Mouse (Mus musculus): ENCODE results near the gene Rhbdf2. TPM values are rescaled to one million over a fixed set of nuclear protein-coding genes. Genes with fewer than 3 reads are reported as not detected.

Rhbdf2 gene
- polyA plus RNA-seq, 1 experiment from 2014 or later: 10.8 TPM

- H3K4me3 ChIP-seq (ENCODE audit: low read length): no peak overlapping the region
- 0 out of 2 replicates have a peak overlapping the region, but pooled peaks have one; percentile 5 for H3K4me2 ChIP-seq (ENCODE audit: low read depth, low read length)
- H3K27ac ChIP-seq (ENCODE audit: low read length): peak overlapping the region; percentile 88
- peaks cover 5% of the 10 kb centered on the region; the same call in 1 of the 2 replicates for H3K27me3 ChIP-seq (replicated peaks; ENCODE audit: control insufficient read depth, insufficient read depth, low read length)
- ATAC-seq: peak; percentile 39; the same call in 1 of the 2 replicates
- H3K9ac ChIP-seq (ENCODE audit: low read depth, low read length): peak overlapping the region; percentile 44; the same call in 1 of the 2 replicates
- H3K9me3 ChIP-seq (ENCODE audit: control insufficient read depth, low read length): no peaks in the 10 kb centered on the region
- no peaks in the 10 kb centered on the region for H3K36me3 ChIP-seq (ENCODE audit: control insufficient read depth, insufficient read depth, low read length)
- 47% methylated on average over 11 of the region's 11 CpGs for WGBS
- H3K4me1 ChIP-seq (ENCODE audit: control insufficient read depth, insufficient read depth, low read length): peaks cover 31% of the 10 kb centered on the region
Measured at GRCm38 (mm10) chr11:116647340-116647991, 20.6 kb upstream of the Rhbdf2 start.

GRCm38 (mm10) chr11:116646771-116647170, 20.0 kb upstream of the Rhbdf2 start:
- Histone ChIP-seq H3K4me2 (ENCODE audit: low read depth, low read length) (no peak overlapping the region), H3K4me3 (ENCODE audit: low read length) (no peak overlapping the region), H3K9me3 (ENCODE audit: control insufficient read depth, low read length) (no peaks in the 10 kb centered on the region), H3K9ac (ENCODE audit: low read depth, low read length) (no peak overlapping the region; the same call in 1 of the 2 replicates), H3K4me1 (ENCODE audit: control insufficient read depth, insufficient read depth, low read length) (peaks cover 31% of the 10 kb centered on the region), H3K27me3 (replicated peaks; ENCODE audit: control insufficient read depth, insufficient read depth, low read length) (0 out of 2 replicates have a peak, but pooled peaks cover 1% of the 10 kb centered on the region), H3K36me3 (ENCODE audit: control insufficient read depth, insufficient read depth, low read length) (no peaks in the 10 kb centered on the region), H3K27ac (ENCODE audit: low read length) (peak overlapping the region; percentile 86)
- no peak for ATAC-seq
- 85% methylated on average over 7 of the region's 7 CpGs for WGBS

- no peak overlapping the region for H3K27ac ChIP-seq (ENCODE audit: low read length)
- no peak overlapping the region for H3K4me2 ChIP-seq (ENCODE audit: low read depth, low read length)
- H3K4me3 ChIP-seq (ENCODE audit: low read length): no peak overlapping the region
- H3K9ac ChIP-seq (ENCODE audit: low read depth, low read length): no peak overlapping the region
- H3K27me3 ChIP-seq (replicated peaks; ENCODE audit: control insufficient read depth, insufficient read depth, low read length): no peaks in the 10 kb centered on the region
- peaks cover 31% of the 10 kb centered on the region for H3K4me1 ChIP-seq (ENCODE audit: control insufficient read depth, insufficient read depth, low read length)
- no peak for ATAC-seq
- 66% methylated on average over 11 of the region's 11 CpGs for WGBS
- no peaks in the 10 kb centered on the region for H3K9me3 ChIP-seq (ENCODE audit: control insufficient read depth, low read length)
- H3K36me3 ChIP-seq (ENCODE audit: control insufficient read depth, insufficient read depth, low read length): no peaks in the 10 kb centered on the region
Measured at GRCm38 (mm10) chr11:116646136-116646535, 19.3 kb upstream of the Rhbdf2 start.

- no peak overlapping the region for H3K4me2 ChIP-seq (ENCODE audit: low read depth, low read length)
- 53% methylated on average over 8 of the region's 8 CpGs for WGBS
- no peak overlapping the region for H3K27ac ChIP-seq (ENCODE audit: low read length)
- H3K27me3 ChIP-seq (replicated peaks; ENCODE audit: control insufficient read depth, insufficient read depth, low read length): no peaks in the 10 kb centered on the region
- H3K4me1 ChIP-seq (ENCODE audit: control insufficient read depth, insufficient read depth, low read length): peaks cover 31% of the 10 kb centered on the region
- ATAC-seq: no peak
- H3K9me3 ChIP-seq (ENCODE audit: control insufficient read depth, low read length): no peaks in the 10 kb centered on the region
- H3K4me3 ChIP-seq (ENCODE audit: low read length): no peak overlapping the region
- no peaks in the 10 kb centered on the region for H3K36me3 ChIP-seq (ENCODE audit: control insufficient read depth, insufficient read depth, low read length)
- H3K9ac ChIP-seq (ENCODE audit: low read depth, low read length): no peak overlapping the region
Measured at GRCm38 (mm10) chr11:116645446-116646110, 18.8 kb upstream of the Rhbdf2 start.

GRCm38 (mm10) chr11:116644225-116645112, 17.6 kb upstream of the Rhbdf2 start:
- peak overlapping the region; percentile 47; the same call in 1 of the 2 replicates for H3K27ac ChIP-seq (ENCODE audit: low read length)
- H3K9ac ChIP-seq (ENCODE audit: low read depth, low read length): 0 out of 2 replicates have a peak overlapping the region, but pooled peaks have one; percentile 24
- no peaks in the 10 kb centered on the region for H3K9me3 ChIP-seq (ENCODE audit: control insufficient read depth, low read length)
- no peak overlapping the region for H3K4me3 ChIP-seq (ENCODE audit: low read length)
- peaks cover 29% of the 10 kb centered on the region for H3K4me1 ChIP-seq (ENCODE audit: control insufficient read depth, insufficient read depth, low read length)
- 58% methylated on average over 21 of the region's 21 CpGs for WGBS
- no peaks in the 10 kb centered on the region for H3K27me3 ChIP-seq (replicated peaks; ENCODE audit: control insufficient read depth, insufficient read depth, low read length)
- no peak overlapping the region for H3K4me2 ChIP-seq (ENCODE audit: low read depth, low read length)
- no peaks in the 10 kb centered on the region for H3K36me3 ChIP-seq (ENCODE audit: control insufficient read depth, insufficient read depth, low read length)
- no peak for ATAC-seq

- H3K27me3 ChIP-seq (replicated peaks; ENCODE audit: control insufficient read depth, insufficient read depth, low read length): no peaks in the 10 kb centered on the region
- H3K9me3 ChIP-seq (ENCODE audit: control insufficient read depth, low read length): no peaks in the 10 kb centered on the region
- H3K4me1 ChIP-seq (ENCODE audit: control insufficient read depth, insufficient read depth, low read length): peaks cover 23% of the 10 kb centered on the region
- ATAC-seq: 0 out of 2 replicates have a peak, but pooled peaks have one; percentile 6
- 0 out of 2 replicates have a peak overlapping the region, but pooled peaks have one; percentile 47 for H3K27ac ChIP-seq (ENCODE audit: low read length)
- no peaks in the 10 kb centered on the region for H3K36me3 ChIP-seq (ENCODE audit: control insufficient read depth, insufficient read depth, low read length)
- H3K9ac ChIP-seq (ENCODE audit: low read depth, low read length): 0 out of 2 replicates have a peak overlapping the region, but pooled peaks have one; percentile 24
- H3K4me2 ChIP-seq (ENCODE audit: low read depth, low read length): no peak overlapping the region
- 20% methylated on average over 19 of the region's 19 CpGs for WGBS
- no peak overlapping the region for H3K4me3 ChIP-seq (ENCODE audit: low read length)
Measured at GRCm38 (mm10) chr11:116643579-116644224, 16.9 kb upstream of the Rhbdf2 start.

- Histone ChIP-seq H3K9ac (ENCODE audit: low read depth, low read length) (no peak overlapping the region), H3K4me1 (ENCODE audit: control insufficient read depth, insufficient read depth, low read length) (peaks cover 16% of the 10 kb centered on the region), H3K27ac (ENCODE audit: low read length) (no peak overlapping the region), H3K4me2 (ENCODE audit: low read depth, low read length) (no peak overlapping the region), H3K27me3 (replicated peaks; ENCODE audit: control insufficient read depth, insufficient read depth, low read length) (no peaks in the 10 kb centered on the region), H3K9me3 (ENCODE audit: control insufficient read depth, low read length) (no peaks in the 10 kb centered on the region), H3K36me3 (ENCODE audit: control insufficient read depth, insufficient read depth, low read length) (no peaks in the 10 kb centered on the region), H3K4me3 (ENCODE audit: low read length) (no peak overlapping the region)
- ATAC-seq: peak; percentile 59; the same call in 1 of the 2 replicates
- WGBS: 35% methylated on average over 14 of the region's 14 CpGs
Measured at GRCm38 (mm10) chr11:116642681-116643578, 16.1 kb upstream of the Rhbdf2 start.

- ATAC-seq: no peak
- Histone ChIP-seq H3K9me3 (ENCODE audit: control insufficient read depth, low read length) (no peaks in the 10 kb centered on the region), H3K4me3 (ENCODE audit: low read length) (no peak overlapping the region), H3K4me2 (ENCODE audit: low read depth, low read length) (no peak overlapping the region), H3K4me1 (ENCODE audit: control insufficient read depth, insufficient read depth, low read length) (peaks cover 7% of the 10 kb centered on the region; the same call in 1 of the 2 replicates), H3K36me3 (ENCODE audit: control insufficient read depth, insufficient read depth, low read length) (no peaks in the 10 kb centered on the region), H3K27me3 (replicated peaks; ENCODE audit: control insufficient read depth, insufficient read depth, low read length) (no peaks in the 10 kb centered on the region), H3K27ac (ENCODE audit: low read length) (no peak overlapping the region), H3K9ac (ENCODE audit: low read depth, low read length) (no peak overlapping the region)
- WGBS: 67% methylated on average over 3 of the region's 3 CpGs
Measured at GRCm38 (mm10) chr11:116641731-116642130, 14.9 kb upstream of the Rhbdf2 start.

Measured in intestine, embryonic 16.5 days (tissue).